In genomic region chr17:67651506-67651905, GRCm38 (mm10) we compare ENCODE assay signal across 9 mouse cellular contexts. TPM values are rescaled to one million over a fixed set of nuclear protein-coding genes. Genes with fewer than 3 reads are reported as not detected.
DNase-seq lines count a peak whose midpoint lies in the region; TF ChIP-seq lines count a peak whose summit lies in the region.
"Had no signal": no experiment of that assay in that cellular context is flagged by ENCODE, and none has a peak within 500 bp of the region (broad histone marks: within the 10 kb centered on the region; RNA-seq: fewer than 3 reads in every experiment).

No protein-coding gene starts in this region.

- H3K4me1 ChIP-seq in ES-Bruce4 (ENCODE audit: control insufficient read depth, insufficient read depth, low read length) = no peaks in the 10 kb centered on the region
- H3K4me1 ChIP-seq: limb, embryonic 12.5 days had no signal

- intact Hi-C loops in heart, postnatal 25 days (cut with DNase I) = loop anchor here (5.0 kb wide), 1 partner anchor 186 kb away; no protein-coding TSS in a partner anchor

- TF ChIP-seq CTCF in ES-Bruce4 (IDR thresholded peaks at IDR 0.05; ENCODE audit: low read depth, low read length) = peak; percentile 83

- peak; percentile 70 to 82 for DNase-seq in heart, adult 18-20 months
- DNase-seq in heart, postnatal 25 days (ENCODE audit: low spot score) = no peak
- peak; percentile 48 for DNase-seq in cerebellum, adult 9-10 months
- peak; percentile 18 to 26 for DNase-seq in gastrocnemius, adult 8-10 months (ENCODE audit: low spot score in 2 of 2)
- peak; percentile 6 for DNase-seq in large intestine, adult 2 months (ENCODE audit: low read depth, low spot score)
- DNase-seq in lung, postnatal 25 days (ENCODE audit: low spot score) = peak; percentile 70
- DNase-seq in testis, postnatal 10 days (ENCODE audit: low spot score) = peak; percentile 71

- no peaks in the 10 kb centered on the region for H3K9me3 ChIP-seq in ES-Bruce4 (replicated peaks; ENCODE audit: control insufficient read depth, insufficient read depth, low read length, poor library complexity, severe bottlenecking)
- H3K9me3 ChIP-seq: limb, embryonic 12.5 days had no signal

- no peak for TF ChIP-seq EP300 in ES-Bruce4 (IDR thresholded peaks at IDR 0.05; ENCODE audit: insufficient read depth, low read depth, low read length)

- WGBS in large intestine, adult 2 months = 11% methylated on average over 4 of the region's 4 CpGs

- H3K4me3 ChIP-seq in ES-Bruce4 (ENCODE audit: low read depth, low read length) = no peak overlapping the region
- H3K4me3 ChIP-seq: limb, embryonic 12.5 days had no signal

- H3K36me3 ChIP-seq in ES-Bruce4 (ENCODE audit: control insufficient read depth, insufficient read depth, low read length, poor library complexity, severe bottlenecking) = no peaks in the 10 kb centered on the region
- H3K36me3 ChIP-seq: limb, embryonic 12.5 days had no signal

- no peak overlapping the region for H3K9ac ChIP-seq in ES-Bruce4 (ENCODE audit: low read depth, poor library complexity, severe bottlenecking)
- H3K9ac ChIP-seq: limb, embryonic 12.5 days had no signal

- no peak overlapping the region for H3K27ac ChIP-seq in ES-Bruce4 (ENCODE audit: insufficient read depth, low read length)
- H3K27ac ChIP-seq: limb, embryonic 12.5 days had no signal

- no peak for TF ChIP-seq POLR2A in ES-Bruce4 (IDR thresholded peaks at IDR 0.05; ENCODE audit: insufficient read depth, low read length)

- H3K27me3 ChIP-seq in ES-Bruce4 (ENCODE audit: control insufficient read depth, insufficient read depth, low read length, poor library complexity, severe bottlenecking) = no peaks in the 10 kb centered on the region
- H3K27me3 ChIP-seq: limb, embryonic 12.5 days had no signal

RNA-seq across cellular contexts. Expression of gene Lrrc30, which starts 19.0 kb away (rescaled TPM):
- total RNA-seq in heart, adult 18-20 months (2021) = under 1 TPM; 0.46 to 0.50 TPM
- total RNA-seq in heart, postnatal 25 days (2021) = under 1 TPM; 0.29 to 0.53 TPM
- not detected in 2 replicates for polyA plus RNA-seq in ES-Bruce4 (2011; ENCODE audit: insufficient read depth, insufficient read length, low read depth, missing spikeins)
- total RNA-seq in gastrocnemius, adult 8-10 months (2022) = 100 to 1,000 TPM in 2 of 4 experiments, 10 to 100 TPM in 2; 76.4 to 182 (median 94.4) TPM
- polyA plus RNA-seq in large intestine, adult 2 months (2012; rRNA removed) = not detected in 2 replicates

RNA-seq across cellular contexts. Expression of gene Lama1, which starts 45.6 kb away (rescaled TPM):
- total RNA-seq in heart, adult 18-20 months (2021) = 1 to 10 TPM; 2.3 to 2.6 TPM
- total RNA-seq in heart, postnatal 25 days (2021) = 1 to 10 TPM in 1 of 2 experiments, under 1 TPM in 1; 0.78 to 1.1 TPM
- 20.2 and 20.3 TPM in 2 replicates for polyA plus RNA-seq in ES-Bruce4 (2011; ENCODE audit: insufficient read depth, insufficient read length, low read depth, missing spikeins)
- under 1 TPM; 0.05 to 0.38 (median 0.06) TPM for total RNA-seq in gastrocnemius, adult 8-10 months (2022)
- polyA plus RNA-seq in large intestine, adult 2 months (2012; rRNA removed) = 1.9 and 3.3 TPM in 2 replicates

Comparison
In these comparisons a context has a peak if more than half of its experiments do, and no peak if none do; other contexts are left out.
1. RNA of gene Lrrc30, which starts 19.0 kb away (total RNA-seq): 76.4 to 182 TPM in gastrocnemius, adult 8-10 months; 0.29 to 0.53 TPM in heart, postnatal 25 days and 0.46 to 0.50 TPM in heart, adult 18-20 months; every median in the first group is over 10 times any median in the second.